Mouse (Mus musculus): ENCODE results near the gene Pfkm.

Pfkm gene

DNA sequence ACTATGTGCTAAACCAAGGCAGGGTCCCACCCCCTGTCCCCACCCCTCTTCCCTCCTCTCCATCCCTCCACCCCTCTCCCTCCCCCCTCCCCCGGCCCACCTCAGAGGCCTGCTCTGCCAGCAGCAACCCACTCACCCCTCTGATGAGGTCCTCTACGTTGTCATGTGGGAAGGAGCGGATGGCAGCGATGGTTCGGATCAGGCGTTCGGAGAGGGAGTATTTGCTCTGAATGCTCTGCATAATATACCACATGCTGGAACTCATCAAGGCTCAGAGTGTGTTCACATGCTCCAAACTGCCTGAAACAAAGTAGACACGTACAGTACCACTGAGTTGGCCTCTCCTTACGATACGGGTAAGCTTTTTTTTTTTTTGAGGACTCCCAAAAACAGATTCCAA, 50.1 kb downstream of the Pfkm start:
- DNase-seq, result no peak

DNA sequence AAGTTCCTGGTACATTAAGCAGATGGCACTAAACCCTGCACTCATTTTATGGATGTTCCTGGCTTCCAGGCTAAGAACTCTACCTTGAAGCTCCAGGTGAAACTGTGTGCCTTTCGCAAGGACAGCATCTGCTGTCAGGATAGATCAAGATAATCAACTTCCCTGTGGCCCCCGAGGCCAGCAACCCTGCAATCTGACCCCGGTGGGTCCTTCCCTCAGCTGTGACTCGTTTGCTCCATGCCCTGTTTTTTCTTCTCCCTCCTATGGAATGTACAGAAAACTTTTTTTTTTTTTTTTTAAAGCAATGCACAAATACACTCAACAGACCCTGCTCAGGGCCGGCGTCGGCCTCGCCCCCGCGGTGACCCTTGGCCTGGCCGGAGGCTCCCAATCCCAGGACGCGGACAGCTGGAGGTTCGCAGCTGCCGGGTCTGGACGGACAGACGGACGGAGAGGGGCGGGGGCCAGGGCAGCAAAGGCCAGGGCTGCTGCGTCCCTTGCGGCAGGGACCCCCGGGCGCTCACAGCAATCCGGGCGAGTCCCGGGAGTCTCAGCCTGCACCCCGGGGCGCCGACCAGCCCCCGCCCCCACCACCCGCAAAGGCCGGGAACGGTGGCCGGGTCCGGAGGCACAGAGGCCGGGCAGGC, 52.6 kb downstream of the Pfkm start:
- DNase-seq, result no peak

DNA sequence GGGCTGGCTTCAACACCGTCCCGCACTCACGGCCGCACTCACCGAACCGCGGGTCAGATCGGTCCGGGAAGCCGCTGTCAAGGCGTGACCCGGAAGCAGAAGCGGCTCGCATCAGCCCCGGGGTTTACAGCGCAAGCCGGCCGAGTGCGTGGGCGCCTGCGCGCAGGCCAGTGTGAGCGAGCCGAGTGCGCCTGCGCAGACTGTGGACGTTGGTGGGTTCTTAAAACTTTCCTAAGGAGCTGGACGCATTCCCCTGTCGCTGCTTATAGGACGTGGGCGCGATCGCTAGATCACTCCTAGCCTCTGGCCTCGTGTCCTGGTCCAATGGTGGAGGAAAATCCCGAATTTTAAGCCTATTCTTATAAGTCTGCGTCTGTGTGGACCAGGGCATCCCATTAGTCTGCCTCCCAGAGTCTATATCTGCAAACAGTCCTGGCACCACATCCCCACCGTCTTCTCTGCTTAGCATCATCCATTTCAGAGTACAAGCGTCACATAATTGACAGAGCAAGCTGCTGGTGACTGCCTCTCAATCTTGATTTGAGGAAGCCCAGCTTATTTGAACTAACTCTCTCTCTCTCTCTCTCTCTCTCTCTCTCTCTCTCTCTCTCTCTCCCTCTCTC, 53.3 kb downstream of the Pfkm start:
- peak; percentile 90 for DNase-seq

DNA sequence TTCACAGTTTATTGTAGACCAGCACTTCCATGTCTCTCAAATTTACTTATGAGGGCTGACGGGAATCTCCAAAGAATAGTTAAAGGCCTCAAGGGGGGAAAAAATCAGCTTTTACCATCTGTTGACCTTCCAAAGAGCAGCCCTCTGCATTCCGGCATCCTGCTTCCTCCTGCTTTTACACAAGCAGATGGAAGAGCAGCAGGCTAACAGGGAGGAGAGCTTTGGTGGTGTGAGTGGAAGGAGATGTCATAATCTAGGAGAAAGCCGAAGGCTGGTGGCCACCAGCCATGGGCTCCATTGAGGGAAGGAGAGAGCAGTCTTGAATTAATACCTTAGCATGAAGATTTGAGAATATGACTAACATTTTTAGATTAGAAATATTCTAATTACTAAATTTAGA, 56.0 kb downstream of the Pfkm start:
- peak; percentile 58 for DNase-seq

DNA sequence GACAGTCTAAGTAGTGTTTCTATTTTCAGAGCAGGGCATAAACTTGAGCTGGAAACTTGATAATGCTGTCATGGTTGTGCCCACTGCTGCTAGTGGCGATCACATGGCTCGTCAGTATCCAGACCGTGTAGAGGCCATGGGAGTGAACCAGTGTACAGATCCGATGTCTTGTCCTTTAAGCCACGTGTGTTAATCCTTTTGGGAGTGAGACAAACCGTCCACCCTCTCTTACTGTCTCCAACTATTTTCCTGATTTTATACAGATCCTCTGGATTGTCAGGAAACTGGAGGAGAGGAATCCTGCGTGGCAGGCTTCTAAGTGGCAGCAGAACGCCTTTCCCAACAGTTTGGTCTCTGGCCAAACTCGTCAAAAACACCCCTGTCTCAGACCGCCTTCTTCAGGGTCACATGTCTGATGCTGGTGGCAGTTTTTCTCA, 56.8 kb downstream of the Pfkm start:
- no peak for DNase-seq

DNA sequence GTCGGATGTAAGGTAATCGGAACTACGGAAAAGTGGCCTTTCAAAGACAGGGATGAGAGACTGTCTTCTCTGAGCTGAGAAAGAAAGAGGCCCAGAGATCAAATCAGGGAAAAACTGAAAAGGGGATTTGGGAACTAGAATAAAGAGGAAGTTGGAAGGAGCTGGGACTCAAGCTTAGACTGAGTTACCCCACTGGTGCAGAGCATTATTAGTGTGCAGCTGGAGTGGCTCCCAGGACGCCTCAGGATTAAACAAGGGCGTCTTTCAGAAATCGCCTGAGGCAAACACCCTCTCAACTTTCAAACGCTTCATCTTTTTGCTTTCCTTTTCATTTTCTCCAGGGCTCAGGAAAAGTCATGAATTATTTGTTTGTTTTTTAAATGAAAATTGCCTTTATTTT, 60.5 kb downstream of the Pfkm start:
- DNase-seq, result no peak

DNA sequence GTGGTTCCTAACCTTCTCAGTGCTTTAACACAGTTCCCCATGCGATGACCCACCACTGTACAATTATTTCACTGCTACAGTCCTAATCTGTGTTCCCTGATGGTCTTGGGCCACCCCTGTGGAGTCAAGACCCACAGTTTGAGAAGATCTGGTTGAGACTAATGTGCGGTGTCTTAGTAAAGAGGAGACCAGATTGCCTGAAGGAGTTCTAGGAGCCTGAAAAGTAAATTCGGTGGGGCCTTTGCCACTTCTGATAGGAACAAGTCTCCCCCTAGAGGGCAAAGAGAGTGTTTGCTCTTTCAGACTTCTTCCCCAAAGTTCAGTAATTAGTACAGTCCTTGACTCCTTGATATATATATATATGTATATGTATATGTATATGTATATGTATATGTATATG, 61.2 kb downstream of the Pfkm start:
- DNase-seq, result no peak

DNA sequence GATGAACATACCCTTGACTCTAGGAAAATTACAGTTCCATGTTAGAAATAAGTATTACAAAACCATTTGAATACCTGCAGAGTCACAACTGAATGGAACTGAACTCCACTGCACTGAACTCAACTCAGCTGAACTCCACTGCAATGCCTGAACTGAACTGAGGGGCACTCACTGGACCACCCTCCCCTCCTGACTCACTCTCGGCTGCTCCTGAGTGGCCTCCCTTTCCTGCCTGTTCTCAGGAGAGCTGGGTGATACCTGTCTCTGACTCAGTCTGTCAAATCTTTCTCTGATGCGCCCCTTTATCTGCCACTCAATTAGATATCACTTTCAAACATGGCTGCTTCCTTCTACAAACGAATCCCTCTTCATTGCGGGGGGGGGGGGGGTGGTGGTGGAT, 61.8 kb downstream of the Pfkm start:
- DNase-seq, result no peak

DNA sequence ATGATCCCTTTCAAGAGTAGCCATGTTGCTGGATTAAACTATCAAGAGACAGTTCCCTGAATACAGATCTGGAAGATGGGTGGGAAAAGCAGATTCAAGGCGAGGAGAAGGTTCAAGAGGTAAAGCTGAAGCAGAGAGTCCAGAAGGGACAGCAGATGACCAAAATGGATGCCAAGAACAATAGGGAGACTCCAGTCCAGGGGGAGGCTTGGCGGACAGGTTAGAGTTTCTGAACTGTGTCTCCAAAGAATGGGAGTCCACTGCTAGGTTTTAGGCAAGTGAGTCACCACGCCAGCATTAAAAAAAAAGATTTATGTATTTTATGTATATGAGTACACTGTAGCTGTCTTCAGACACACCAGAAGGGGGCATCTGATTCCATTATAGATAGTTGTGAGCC, 62.2 kb downstream of the Pfkm start:
- DNase-seq, result no peak

DNA sequence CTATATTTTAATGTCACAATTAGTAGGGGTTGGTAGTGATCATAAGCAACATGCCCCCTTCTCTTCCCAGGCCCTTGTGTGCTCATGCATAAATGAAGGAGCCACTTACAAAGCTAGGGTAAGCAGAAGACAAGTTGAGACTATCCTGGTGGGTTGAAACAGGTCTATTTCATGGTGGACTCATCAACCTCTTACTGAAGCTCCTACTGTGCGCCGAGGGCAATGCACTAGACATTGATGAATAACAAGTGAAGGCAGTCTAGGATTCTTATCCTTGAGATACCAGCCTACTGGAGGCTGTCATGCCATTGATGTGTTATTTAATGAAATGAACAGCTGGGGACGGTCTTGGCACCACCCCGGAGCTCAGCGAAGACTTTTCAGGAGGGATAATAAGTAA, 62.9 kb downstream of the Pfkm start:
- no peak for DNase-seq

DNA sequence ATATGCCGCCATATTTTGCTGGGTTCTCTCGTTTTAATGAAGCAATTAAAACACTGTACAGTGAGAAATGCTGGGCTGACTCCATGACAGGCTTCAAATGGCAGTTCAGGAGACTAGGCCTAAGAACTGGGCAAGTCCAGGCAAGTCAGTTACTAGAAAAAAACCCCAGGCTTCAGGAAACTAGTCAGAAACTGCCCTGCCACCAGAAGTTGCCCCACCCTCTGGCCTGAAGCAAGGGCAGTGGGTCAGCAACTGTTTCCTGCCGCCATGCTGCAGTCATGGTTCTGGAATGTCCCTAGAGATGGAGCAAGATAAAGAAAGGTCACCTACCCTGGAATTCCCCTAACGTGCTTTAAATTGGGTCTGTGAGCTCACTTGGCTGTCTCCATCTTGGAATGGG, 63.6 kb downstream of the Pfkm start:
- DNase-seq, result no peak

DNA sequence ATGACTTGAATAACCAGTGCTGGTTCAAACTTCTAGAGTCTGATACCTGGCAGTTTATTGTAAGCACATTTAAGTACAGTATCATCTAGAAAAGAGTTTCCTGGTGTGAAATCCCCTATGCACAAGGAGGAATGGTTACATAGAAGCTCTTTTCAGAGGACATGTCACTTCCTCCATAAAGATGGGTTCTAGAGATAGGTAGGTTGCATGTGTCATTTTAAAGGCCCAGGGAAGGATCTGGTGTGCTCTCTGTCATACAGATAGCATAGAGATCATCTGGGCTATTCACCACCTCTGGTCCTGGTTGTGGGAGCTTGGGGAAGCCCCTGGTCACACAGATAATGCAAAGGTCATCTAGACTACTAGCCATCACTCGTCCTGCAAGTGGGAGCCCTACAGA, 64.9 kb downstream of the Pfkm start:
- DNase-seq, result no peak

DNA sequence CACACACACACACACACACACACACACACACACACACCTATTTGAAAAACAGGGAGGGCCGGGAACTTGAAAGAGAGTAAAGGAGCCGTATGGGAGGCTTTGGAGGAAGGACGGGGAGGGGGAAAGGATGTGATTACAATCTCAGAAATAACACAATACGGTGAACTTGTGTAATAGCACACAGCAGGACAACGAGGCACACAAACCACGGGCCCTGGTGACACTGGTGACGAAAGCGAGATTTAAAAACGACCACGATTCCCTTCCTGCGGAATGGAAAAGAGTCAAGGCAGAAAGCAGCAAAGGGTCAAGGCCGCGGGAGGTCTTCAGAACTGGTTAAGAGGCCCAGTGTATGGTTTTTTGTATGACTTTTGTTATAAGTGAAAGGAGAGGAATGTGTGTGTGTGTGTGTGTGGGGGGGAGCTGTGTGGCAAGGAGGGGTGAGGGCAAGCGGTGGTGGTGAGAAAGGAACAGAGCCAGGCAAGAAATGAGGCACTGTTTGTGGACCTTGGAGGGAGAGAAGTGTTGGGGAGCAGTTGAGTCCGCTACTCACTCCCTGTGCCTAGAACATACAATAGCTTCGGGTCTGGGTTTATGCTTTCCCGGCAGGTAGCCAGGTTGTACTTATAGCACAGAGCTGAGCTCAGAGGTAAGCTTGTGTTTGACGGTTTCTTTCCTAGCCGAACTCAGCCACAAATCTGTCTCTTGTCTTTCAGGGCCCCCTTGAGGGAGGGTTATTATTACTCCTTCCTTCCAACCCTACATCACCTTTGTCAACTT, 68.8 kb downstream of the Pfkm start:
- DNase-seq, result no peak

DNA sequence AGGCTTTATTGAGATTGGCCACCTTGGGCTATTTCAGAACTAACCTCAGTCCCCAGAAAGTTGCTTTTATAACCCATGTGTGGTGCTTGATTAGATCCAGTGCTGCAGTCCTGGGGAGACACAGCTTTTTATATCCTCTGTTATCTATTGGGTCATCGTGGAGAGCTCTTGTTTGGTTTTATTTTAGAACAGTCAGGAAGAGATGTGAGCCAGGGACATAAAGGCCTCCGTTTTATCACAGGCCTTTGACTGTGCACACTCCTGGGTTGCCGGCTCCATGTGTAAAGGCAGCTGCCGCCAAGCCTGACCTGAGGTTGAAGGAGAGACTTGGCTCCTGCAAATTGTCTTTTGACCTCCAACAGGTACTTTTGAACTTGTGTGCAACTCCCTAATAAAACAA, 70.2 kb downstream of the Pfkm start:
- no peak for DNase-seq

DNA sequence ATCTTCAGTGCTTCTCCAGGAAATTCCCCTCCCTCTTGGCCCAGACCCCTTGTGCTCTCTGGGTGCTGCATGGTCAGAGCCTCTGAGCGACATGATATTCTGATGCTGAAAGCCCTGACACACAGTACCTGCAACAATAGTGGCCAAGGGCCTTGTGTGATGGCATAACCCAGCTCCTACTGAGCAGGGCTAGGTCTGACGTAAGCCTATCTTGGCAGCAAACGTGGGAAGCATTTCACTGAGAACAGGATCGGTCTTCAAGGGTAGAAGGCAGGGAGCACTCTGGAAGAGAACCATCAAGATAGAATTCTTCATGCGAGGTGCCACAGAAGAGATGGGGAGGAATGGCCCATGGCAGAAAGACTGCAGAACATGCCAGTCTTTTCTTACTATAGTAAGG, 73.1 kb downstream of the Pfkm start, which contains the start of gene Asb8:
Gene Asb8 (minus strand): TSS at position 101 of the 400 bp plus-strand sequence.
- DNase-seq, result no peak

DNA sequence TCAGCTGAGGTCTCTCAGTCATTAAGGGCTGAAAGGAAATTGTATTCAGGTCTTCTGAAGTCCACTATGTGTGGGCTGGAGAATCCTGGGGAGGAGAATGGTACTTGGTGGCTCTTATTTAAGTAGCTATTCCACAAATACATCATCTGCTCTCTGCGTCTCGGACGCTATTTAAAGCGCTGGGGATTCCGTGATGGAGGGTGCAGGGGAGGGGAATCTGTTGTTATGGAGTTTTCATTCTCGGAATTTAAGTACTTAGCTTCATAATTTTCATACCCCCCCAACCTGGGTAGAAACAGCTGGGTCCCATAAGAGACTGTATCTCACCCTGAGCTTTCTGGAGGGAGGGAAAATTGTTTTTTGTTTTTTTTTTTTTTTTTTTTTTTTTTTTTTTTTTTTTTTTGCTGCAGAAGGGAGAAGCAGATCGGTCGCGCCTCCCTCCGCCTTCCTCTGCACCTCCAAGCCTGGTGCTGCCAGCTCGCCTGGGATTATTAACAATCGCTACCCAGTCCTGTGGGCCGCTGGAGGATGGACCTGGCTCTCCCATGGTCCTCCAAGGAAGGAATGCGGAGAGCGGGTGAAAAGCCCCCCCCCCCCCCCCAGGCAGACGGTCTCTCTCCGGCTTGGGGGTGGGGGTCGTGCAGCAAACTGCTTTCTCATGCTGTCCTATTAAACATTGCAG, 74.7 kb downstream of the Pfkm start, which contains the start of gene Ccdc184:
Gene Ccdc184 (plus strand): TSS at position 196 of the 682 bp plus-strand sequence.
- DNase-seq, result no peak

DNA sequence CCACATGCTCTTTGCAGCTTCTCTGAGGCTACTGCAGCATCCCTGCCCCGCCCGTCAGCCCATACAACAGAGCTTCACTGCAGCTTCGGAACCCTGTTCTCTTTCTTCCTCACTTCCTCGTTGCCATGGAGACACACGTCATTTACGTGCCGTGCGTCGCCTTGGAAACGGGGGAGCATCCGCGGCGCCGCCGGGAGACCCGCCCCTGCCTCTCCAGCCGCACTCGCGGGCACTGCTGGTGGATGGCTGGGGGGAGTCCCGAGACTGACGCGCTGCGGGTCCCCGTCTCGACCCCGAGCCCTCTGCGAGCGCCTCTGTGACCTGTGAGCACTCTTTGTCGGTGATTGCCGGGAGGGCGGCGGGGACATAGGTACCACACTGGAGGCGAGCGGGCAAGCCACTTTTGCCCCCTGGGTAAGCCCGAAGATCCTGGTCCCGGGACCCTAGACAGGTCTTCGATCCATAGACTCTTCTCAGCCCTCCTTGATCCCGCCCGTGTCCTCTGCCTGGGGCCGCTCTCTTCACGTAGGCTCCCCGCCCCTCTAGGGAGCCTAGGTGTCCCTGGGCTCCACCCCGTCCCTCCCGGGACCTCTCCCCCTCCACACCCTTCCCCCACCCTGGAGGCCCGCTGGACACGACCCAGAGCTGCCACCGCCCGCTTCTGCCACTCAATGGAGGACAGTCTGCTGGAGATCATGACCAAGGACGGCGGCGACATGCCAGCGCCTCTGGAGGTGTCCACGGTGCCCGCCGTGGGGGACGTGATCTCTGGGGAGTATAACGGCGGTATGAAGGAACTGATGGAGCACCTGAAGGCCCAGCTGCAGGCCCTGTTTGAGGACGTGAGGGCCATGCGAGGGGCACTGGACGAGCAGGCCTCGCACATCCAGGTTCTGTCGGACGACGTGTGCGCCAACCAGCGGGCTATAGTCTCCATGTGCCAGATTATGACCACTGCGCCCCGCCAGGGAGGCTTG, 75.5 kb downstream of the Pfkm start:
- DNase-seq, result peak; percentile 88

DNA sequence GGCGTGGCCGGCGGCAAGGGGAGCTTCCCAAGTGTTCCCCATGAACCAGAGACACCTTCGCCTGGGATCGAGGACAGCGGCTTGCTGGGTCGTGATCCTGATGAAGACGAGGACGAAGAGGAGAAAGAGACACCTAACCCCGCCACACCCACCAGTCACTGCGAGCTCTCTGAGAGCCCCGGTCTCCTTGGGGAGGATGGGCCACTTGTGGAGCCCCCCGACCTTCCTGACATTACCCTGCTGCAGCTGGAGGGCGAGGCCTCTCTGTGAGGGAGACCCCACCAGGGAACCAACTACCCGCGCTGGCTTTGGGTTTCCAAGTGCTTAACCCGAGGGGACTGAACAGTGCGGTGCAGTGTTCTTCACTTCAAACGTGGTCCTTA, 76.2 kb downstream of the Pfkm start:
- DNase-seq, result no peak

DNA sequence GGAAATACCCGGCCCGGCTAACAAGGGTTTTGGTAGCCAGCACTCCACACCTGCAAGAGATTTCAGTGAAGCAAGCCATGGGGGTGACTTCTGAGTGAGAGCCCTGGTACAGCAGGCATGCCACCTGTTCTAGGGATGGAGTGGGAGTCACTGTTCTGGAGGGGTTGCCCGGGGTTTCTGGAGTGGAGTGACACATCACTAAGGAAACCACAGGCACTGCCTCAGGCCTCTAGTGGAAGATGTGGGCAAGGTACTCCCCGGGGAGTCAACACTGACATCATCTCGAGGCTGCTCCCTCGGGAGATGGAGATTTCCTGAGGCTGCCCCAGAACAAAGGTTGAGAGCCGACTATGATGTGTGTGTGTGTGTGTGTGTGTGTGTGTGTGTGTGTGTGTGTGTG, 78.0 kb downstream of the Pfkm start:
- no peak for DNase-seq

DNA sequence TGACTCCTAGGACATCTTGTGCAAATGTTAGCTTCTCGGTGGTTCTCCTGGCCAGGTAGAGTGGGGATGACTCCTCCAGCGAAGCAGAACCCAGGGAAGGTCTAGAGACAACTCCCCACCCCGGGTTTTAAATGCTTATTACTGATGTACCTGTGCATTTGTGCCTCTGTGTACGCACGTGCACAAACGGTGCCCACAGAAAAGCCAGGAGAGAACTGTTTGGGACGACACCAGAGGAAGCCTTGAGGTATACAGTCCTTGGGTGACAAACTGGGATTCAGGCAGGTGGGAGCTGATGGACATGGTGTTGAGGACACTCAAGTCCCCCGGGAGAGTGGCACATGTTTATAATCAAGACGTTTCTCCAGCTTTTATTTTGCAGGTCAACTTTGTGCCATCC, 78.5 kb downstream of the Pfkm start:
- no peak for DNase-seq

DNA sequence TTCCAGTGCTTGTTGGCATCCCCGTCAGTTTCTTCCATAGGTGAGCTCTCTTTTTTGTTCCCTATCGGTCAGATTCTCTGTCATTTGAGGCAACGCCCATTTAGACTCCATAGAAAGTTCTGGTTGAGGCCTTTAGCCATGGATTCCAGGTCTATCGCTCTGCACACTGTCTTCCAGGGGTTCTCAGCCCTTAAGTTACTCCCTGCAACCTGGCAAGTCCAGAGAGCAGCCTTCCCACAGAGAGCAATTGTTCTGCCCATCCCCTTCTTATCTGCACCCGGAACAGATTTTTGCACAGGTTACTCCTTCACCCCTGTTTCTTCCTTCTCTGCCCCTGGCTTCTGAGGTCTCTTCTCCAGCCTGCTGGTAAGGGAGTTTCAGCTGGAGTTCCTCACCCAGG, 79.7 kb downstream of the Pfkm start:
- no peak for DNase-seq

DNA sequence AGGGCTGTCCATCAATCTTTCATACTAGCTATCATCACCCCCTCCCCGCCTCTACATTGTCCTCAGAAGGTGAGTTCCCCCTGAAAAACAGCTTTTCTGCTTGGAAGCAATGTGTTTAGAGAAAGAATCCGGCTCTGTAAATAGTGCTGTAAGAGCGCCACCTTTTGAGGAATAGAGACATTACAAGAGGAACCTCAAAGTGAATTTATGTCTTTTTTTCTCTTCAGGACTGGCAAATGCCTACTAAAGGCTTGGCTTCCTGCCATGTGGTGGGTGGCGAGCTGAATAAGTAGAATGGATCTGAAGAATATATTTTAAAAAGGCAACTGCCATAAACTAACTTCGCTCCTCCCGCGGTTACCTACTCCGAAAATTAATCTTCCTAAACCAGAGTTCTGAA, 81.4 kb downstream of the Pfkm start:
- DNase-seq, result peak; percentile 44
